Mouse (Mus musculus) ES-Bruce4 (cell line): ENCODE data around the gene Mbd4.

Experiments used
- CTCF ChIP-seq: IDR thresholded peaks from one replicate; pipeline ENCODE4 v1.8.1; 2011; ENCODE audit warnings: low read depth, low read length
- EP300 ChIP-seq: IDR thresholded peaks from 2 replicates; pipeline ENCODE4 v1.6.1; 2011; ENCODE audit warnings: low read depth, low read length; ENCODE audit not compliant: insufficient read depth

DNA sequence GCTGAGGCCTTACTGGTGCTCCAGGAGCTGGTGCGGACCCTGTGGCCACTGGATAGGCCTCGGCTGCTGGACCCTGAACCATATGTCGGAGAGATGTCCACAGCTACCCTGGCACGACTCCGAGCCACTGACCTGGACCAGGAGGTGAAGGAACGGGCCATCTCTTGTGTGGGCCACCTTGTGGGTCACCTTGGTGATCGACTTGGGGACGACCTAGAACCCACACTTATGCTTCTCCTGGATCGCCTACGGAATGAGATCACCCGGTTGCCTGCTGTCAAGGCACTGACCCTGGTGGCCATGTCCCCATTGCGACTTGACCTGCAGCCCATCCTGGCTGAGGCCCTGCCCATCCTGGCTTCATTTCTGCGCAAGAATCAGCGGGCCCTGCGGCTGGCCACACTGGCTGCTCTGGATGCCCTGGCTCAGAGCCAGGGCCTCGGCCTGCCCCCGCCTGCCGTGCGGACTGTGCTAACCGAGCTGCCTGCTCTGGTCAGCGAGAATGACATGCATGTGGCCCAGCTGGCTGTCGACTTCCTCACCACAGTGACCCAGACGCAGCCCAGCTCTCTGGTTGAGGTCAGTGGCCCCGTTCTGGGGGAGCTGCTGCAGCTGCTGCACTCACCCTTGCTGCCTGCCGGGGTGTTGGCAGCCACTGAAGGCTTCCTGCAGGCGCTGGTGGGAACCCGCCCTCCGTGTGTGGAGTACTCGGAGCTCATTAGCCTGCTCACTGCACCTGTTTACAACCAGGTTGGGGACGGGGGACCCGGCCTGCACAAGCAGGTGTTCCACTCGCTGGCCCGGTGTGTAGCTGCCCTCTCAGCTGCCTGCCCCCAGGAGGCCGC is 61.1 kb downstream of the Mbd4 start:
- TF ChIP-seq CTCF: no peak
- no peak for TF ChIP-seq EP300
